8 mouse cellular contexts compared by ENCODE assay signal in genomic region chr2:59882742-59883281, GRCm38 (mm10). TPM values are rescaled to one million over a fixed set of nuclear protein-coding genes. Genes with fewer than 3 reads are reported as not detected.
A peak's percentile ranks its signal among the peaks of the same experiment; 100 is the strongest.
DNase-seq lines count a peak whose midpoint lies in the region; ATAC-seq lines count a peak whose summit lies in the region.

No protein-coding gene starts in this region.

- no peaks in the 10 kb centered on the region for H3K27me3 ChIP-seq in kidney, embryonic 16.5 days (ENCODE audit: insufficient read depth, low read length)
- H3K27me3 ChIP-seq in hindbrain, embryonic 12.5 days = no peaks in the 10 kb centered on the region

- ATAC-seq in kidney, embryonic 16.5 days (ENCODE audit: low FRiP score, low TSS enrichment) = peak; percentile 29
- peak; percentile 41 for ATAC-seq in hindbrain, embryonic 12.5 days (ENCODE audit: low FRiP score)

- no peak for DNase-seq in kidney, adult 9 months
- peak; percentile 5 for DNase-seq in c-Kit-positive CD71-negative TER-119-negative erythroid progenitor cells, embryonic 14.5 days (ENCODE audit: low read depth)
- DNase-seq in adrenal gland, postnatal 10 days = no peak
- DNase-seq in layer of hippocampus, adult 18-20 months (ENCODE audit: low spot score in 2 of 2) = no peak
- no peak for DNase-seq in thymus, postnatal 4 days

- peaks cover 8% of the 10 kb centered on the region; the same call in 1 of the 2 replicates for H3K4me1 ChIP-seq in kidney, embryonic 16.5 days (ENCODE audit: insufficient read depth, low read length)
- H3K4me1 ChIP-seq in hindbrain, embryonic 12.5 days = no peaks in the 10 kb centered on the region

- 0 out of 2 replicates have a peak, but pooled peaks cover 3% of the 10 kb centered on the region for H3K9me3 ChIP-seq in kidney, embryonic 16.5 days (ENCODE audit: low read length)
- no peaks in the 10 kb centered on the region for H3K9me3 ChIP-seq in hindbrain, embryonic 12.5 days (replicated peaks)

- H3K4me3 ChIP-seq in kidney, embryonic 16.5 days (ENCODE audit: low read length) = peak overlapping the region; percentile 76
- H3K4me3 ChIP-seq in hindbrain, embryonic 12.5 days = peak overlapping the region; percentile 75
- H3K4me3 ChIP-seq in macrophage (ENCODE audit: inconsistent target) = peak overlapping the region; percentile 32

- H3K27ac ChIP-seq in kidney, embryonic 16.5 days (ENCODE audit: low read length) = peak overlapping the region; percentile 80; the same call in 1 of the 2 replicates
- no peak overlapping the region for H3K27ac ChIP-seq in hindbrain, embryonic 12.5 days
- no peak overlapping the region for H3K27ac ChIP-seq in macrophage

- H3K4me2 ChIP-seq in kidney, embryonic 16.5 days (replicated peaks; ENCODE audit: low read depth, low read length) = peak overlapping the region; percentile 59
- H3K4me2 ChIP-seq in hindbrain, embryonic 12.5 days (replicated peaks) = peak overlapping the region; percentile 68

- no peak overlapping the region; the same call in 1 of the 2 replicates for H3K9ac ChIP-seq in kidney, embryonic 16.5 days (replicated peaks; ENCODE audit: low read length)
- H3K9ac ChIP-seq in hindbrain, embryonic 12.5 days = no peak overlapping the region

- WGBS in kidney, embryonic 16.5 days = 65% methylated on average over 8 of the region's 8 CpGs
- 79% methylated on average over 8 of the region's 8 CpGs for WGBS in hindbrain, embryonic 12.5 days
- 66% methylated on average over 8 of the region's 8 CpGs for WGBS in macrophage (ENCODE audit: missing documents)

- H3K79me2 ChIP-seq in macrophage (ENCODE audit: inconsistent target) = no peaks in the 10 kb centered on the region

- H3K36me3 ChIP-seq in kidney, embryonic 16.5 days (ENCODE audit: insufficient read depth, low read length) = peaks cover 8% of the 10 kb centered on the region; the same call in 1 of the 2 replicates
- no peaks in the 10 kb centered on the region for H3K36me3 ChIP-seq in hindbrain, embryonic 12.5 days
- H3K36me3 ChIP-seq in macrophage (ENCODE audit: inconsistent target) = no peaks in the 10 kb centered on the region

RNA-seq across cellular contexts. Expression of gene Wdsub1, which starts 0.4 kb away (rescaled TPM):
- 41.9 and 47.4 TPM in 2 replicates for polyA plus RNA-seq in kidney, embryonic 16.5 days (2015; fragmentation: Nextera tagmentation; extraction: Ambion mirVana)
- polyA plus RNA-seq in hindbrain, embryonic 12.5 days (2016; fragmentation: Nextera tagmentation; extraction: Ambion mirVana) = 17.4 and 21.7 TPM in 2 replicates
- 10 to 100 TPM; 14.6 to 56.4 (median 27.5) TPM for total RNA-seq in macrophage (2018; cell fraction: chromatin; rRNA removed)
- total RNA-seq in macrophage (2018; cell fraction: cytosol; rRNA removed) = 10 to 100 TPM; 12.8 to 24.5 (median 18.9) TPM
- 10 to 100 TPM; 14.8 to 48.9 (median 23.0) TPM for total RNA-seq in macrophage (2018; cell fraction: nucleus; rRNA removed)
- polyA plus RNA-seq in macrophage (2018) = 14.7 to 19.6 TPM (median 15.9 TPM) in 3 replicates
- 10 to 100 TPM; 18.2 to 18.5 TPM for total RNA-seq in adrenal gland, postnatal 10 days (2021)
- 10 to 100 TPM; 23.5 to 25.0 TPM for total RNA-seq in layer of hippocampus, adult 18-20 months (2021)
